Mouse (Mus musculus) neural tube, embryonic 10.5 days (tissue): ENCODE results near the gene Ago3.

ENCODE experiments used
- DNase-seq: peaks from one replicate; pipeline ENCODE4 v3.0.0-alpha.2; 2017; ENCODE audit warnings: low spot score; ENCODE audit errors: extremely low spot score

The Ago3 gene

GRCm38 (mm10) chr4:126423866-126424265 is 5.5 kb downstream of the Ago3 start:
- DNase-seq, result no peak

- no peak for DNase-seq
These were observed 13.6 kb downstream of the Ago3 start for GRCm38 (mm10) chr4:126415707-126416106.

- no peak for DNase-seq
These were observed 16.8 kb downstream of the Ago3 start for GRCm38 (mm10) chr4:126412526-126412925.

GRCm38 (mm10) chr4:126371497-126371896 is 57.9 kb downstream of the Ago3 start:
- DNase-seq, result no peak

- DNase-seq, result no peak
These were observed 69.3 kb downstream of the Ago3 start for GRCm38 (mm10) chr4:126360069-126360468.

GRCm38 (mm10) chr4:126343451-126343850 is 85.9 kb downstream of the Ago3 start:
- no peak for DNase-seq

GRCm38 (mm10) chr4:126339461-126339860 is 89.9 kb downstream of the Ago3 start:
- DNase-seq, result no peak

GRCm38 (mm10) chr4:126332358-126332757 is 97.0 kb downstream of the Ago3 start:
- DNase-seq, result no peak

GRCm38 (mm10) chr4:126331751-126332150 is 97.6 kb downstream of the Ago3 start:
- no peak for DNase-seq

GRCm38 (mm10) chr4:126330295-126330694 is 99.1 kb downstream of the Ago3 start:
- DNase-seq, result peak; percentile 6

- DNase-seq, result no peak
These were observed 103.3 kb downstream of the Ago3 start for GRCm38 (mm10) chr4:126326036-126326435.

- no peak for DNase-seq
These were observed 104.0 kb downstream of the Ago3 start, which contains the start of gene Tekt2 for GRCm38 (mm10) chr4:126325281-126325861. TSS of gene Tekt2 (minus strand) at chr4:126325688.

- DNase-seq, result no peak
These were observed 104.5 kb downstream of the Ago3 start for GRCm38 (mm10) chr4:126324861-126325260.

- DNase-seq, result no peak
These were observed 106.7 kb downstream of the Ago3 start for GRCm38 (mm10) chr4:126322646-126323045.

GRCm38 (mm10) chr4:126321854-126322511 is 107.4 kb downstream of the Ago3 start:
- DNase-seq, result no peak

- peak; percentile 100 for DNase-seq
These were observed 108.1 kb downstream of the Ago3 start, which contains the start of gene Adprhl2 for GRCm38 (mm10) chr4:126321111-126321853. TSS of gene Adprhl2 (minus strand) at chr4:126321703.

GRCm38 (mm10) chr4:126319806-126320205 is 109.5 kb downstream of the Ago3 start:
- DNase-seq, result no peak

GRCm38 (mm10) chr4:126316443-126317040 is 112.8 kb downstream of the Ago3 start:
- no peak for DNase-seq

- DNase-seq, result no peak
These were observed 113.4 kb downstream of the Ago3 start for GRCm38 (mm10) chr4:126315931-126316330.

- no peak for DNase-seq
These were observed 115.0 kb downstream of the Ago3 start for GRCm38 (mm10) chr4:126314393-126314792.

GRCm38 (mm10) chr4:126313202-126313601 is 116.2 kb downstream of the Ago3 start:
- DNase-seq, result no peak
